Mouse (Mus musculus) cerebellum, adult 2 months (tissue): ENCODE measurements around the gene Otulinl.

Source experiments
- CTCF ChIP-seq: fragments of 200-500 bp; IDR thresholded peaks from 2 replicates; pipeline ENCODE4 v1.5.1; 2011; ENCODE audit warnings: low read depth, mild to moderate bottlenecking, control low read depth, low read length, moderate library complexity, borderline replicate concordance; ENCODE audit not compliant: insufficient read depth
- POLR2A ChIP-seq: fragments of 200-500 bp; IDR thresholded peaks from 2 replicates; pipeline ENCODE4 v1.6.1; 2011; ENCODE audit warnings: low read length, control low read depth, borderline replicate concordance; ENCODE audit not compliant: insufficient read depth

DNA sequence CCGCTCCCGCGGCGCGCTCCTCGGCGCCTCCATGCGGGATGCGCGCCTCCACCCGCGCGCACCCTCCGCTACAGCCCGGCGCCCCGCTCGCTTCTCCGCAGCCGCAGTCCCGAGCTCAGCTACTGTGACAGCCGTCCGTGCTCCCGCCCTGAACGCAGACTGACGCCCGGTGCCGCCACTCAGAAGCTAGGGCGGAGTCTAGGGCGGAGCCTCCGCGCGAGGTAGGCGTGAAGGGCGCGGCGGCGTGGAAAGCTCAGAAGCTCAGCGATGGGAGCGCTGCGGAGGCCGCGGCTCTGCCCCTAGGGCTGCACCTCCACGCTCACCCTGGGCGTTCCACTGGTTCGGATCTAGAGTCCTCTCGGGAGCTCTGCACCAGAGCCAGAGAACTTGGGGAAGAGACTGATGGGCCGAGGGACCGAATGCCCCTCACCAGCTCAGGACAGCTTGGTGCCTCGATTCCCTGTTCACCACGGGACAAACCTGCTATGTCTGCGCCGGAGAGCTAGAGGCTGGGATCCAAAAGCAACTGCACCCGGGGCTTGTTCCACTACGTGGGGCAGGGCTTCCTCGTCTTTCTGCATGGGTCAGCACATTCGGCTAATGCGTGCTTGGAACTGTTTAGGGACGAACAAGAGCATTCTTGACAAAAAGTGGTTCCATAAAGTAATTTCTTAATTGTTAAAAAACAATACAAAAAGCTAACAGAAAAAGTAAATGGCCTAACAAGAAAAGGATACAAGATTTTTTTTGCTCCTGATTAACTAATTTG lies at the start of gene Otulinl:
- TF ChIP-seq CTCF (no peak), POLR2A (peak; percentile 83)
